ENCODE assay signal across 8 mouse cellular contexts in the genomic region with DNA sequence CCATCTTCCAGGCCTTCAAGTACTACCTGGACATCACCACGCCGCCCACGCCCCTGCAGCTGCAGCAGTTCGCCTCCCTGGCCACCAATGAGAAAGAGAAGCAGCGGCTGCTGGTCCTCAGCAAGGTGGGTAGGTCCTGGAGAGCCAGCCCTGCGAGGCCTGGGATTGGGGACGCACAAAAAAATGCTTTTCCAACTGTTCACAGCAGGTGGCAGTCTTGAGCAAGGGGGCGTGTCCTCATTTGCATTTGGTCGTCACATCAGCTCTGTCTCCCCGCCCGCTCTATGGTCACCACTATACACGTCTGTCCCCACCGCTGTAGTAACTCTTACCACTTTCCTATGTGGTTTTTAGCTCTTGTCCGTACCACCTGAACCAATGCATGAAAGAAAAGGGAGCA. TPM values are rescaled to one million over a fixed set of nuclear protein-coding genes. Genes with fewer than 3 reads are reported as not detected.
DNase-seq lines count a peak whose midpoint lies in the region; ATAC-seq lines count a peak whose summit lies in the region.

No protein-coding gene starts in this region.

- ATAC-seq in forebrain, embryonic 12.5 days (ENCODE audit: low FRiP score) = peak; percentile 58; the same call in 1 of the 2 replicates

- 18% methylated on average over 14 of the region's 14 CpGs for WGBS in forebrain, embryonic 12.5 days
- 15% methylated on average over 14 of the region's 14 CpGs for WGBS in hindbrain, embryonic 10.5 days
- WGBS in limb, embryonic 10.5 days = 10% methylated on average over 14 of the region's 14 CpGs
- 13% methylated on average over 14 of the region's 14 CpGs for WGBS in midbrain, embryonic 10.5 days

- no peaks in the 10 kb centered on the region for H3K36me3 ChIP-seq in forebrain, embryonic 12.5 days (replicated peaks)
- H3K36me3 ChIP-seq in hindbrain, embryonic 10.5 days = no peaks in the 10 kb centered on the region
- no peaks in the 10 kb centered on the region for H3K36me3 ChIP-seq in limb, embryonic 10.5 days
- no peaks in the 10 kb centered on the region for H3K36me3 ChIP-seq in midbrain, embryonic 10.5 days

- no peak overlapping the region for H3K27ac ChIP-seq in forebrain, embryonic 12.5 days
- no peak overlapping the region for H3K27ac ChIP-seq in hindbrain, embryonic 10.5 days
- no peak overlapping the region for H3K27ac ChIP-seq in limb, embryonic 10.5 days
- no peak overlapping the region for H3K27ac ChIP-seq in midbrain, embryonic 10.5 days (replicated peaks)

- peaks cover 12% of the 10 kb centered on the region for H3K27me3 ChIP-seq in forebrain, embryonic 12.5 days
- H3K27me3 ChIP-seq in hindbrain, embryonic 10.5 days (ENCODE audit: insufficient read depth, poor library complexity, severe bottlenecking) = peaks cover 14% of the 10 kb centered on the region
- peaks cover 16% of the 10 kb centered on the region; the same call in 1 of the 2 replicates for H3K27me3 ChIP-seq in limb, embryonic 10.5 days (ENCODE audit: low read depth, poor library complexity, severe bottlenecking)
- H3K27me3 ChIP-seq in midbrain, embryonic 10.5 days (ENCODE audit: low read depth, poor library complexity, severe bottlenecking) = peaks cover 14% of the 10 kb centered on the region; the same call in 1 of the 2 replicates

- peak overlapping the region; percentile 37; the same call in 1 of the 2 replicates for H3K4me2 ChIP-seq in forebrain, embryonic 12.5 days

- no peaks in the 10 kb centered on the region for H3K9me3 ChIP-seq in forebrain, embryonic 12.5 days
- no peaks in the 10 kb centered on the region for H3K9me3 ChIP-seq in hindbrain, embryonic 10.5 days
- no peaks in the 10 kb centered on the region for H3K9me3 ChIP-seq in limb, embryonic 10.5 days (replicated peaks)
- no peaks in the 10 kb centered on the region for H3K9me3 ChIP-seq in midbrain, embryonic 10.5 days (replicated peaks)

- intact Hi-C loops in heart, postnatal 25 days (cut with DNase I) = no loop called here

- 0 out of 2 replicates have a peak overlapping the region, but pooled peaks have one; percentile 16 for H3K4me3 ChIP-seq in forebrain, embryonic 12.5 days (replicated peaks)
- peak overlapping the region; percentile 29 for H3K4me3 ChIP-seq in hindbrain, embryonic 10.5 days
- peak overlapping the region; percentile 43 for H3K4me3 ChIP-seq in limb, embryonic 10.5 days
- H3K4me3 ChIP-seq in midbrain, embryonic 10.5 days = peak overlapping the region; percentile 43

- no peaks in the 10 kb centered on the region for H3K4me1 ChIP-seq in forebrain, embryonic 12.5 days
- H3K4me1 ChIP-seq in hindbrain, embryonic 10.5 days (replicated peaks) = 0 out of 2 replicates have a peak, but pooled peaks cover 4% of the 10 kb centered on the region
- peaks cover 9% of the 10 kb centered on the region for H3K4me1 ChIP-seq in limb, embryonic 10.5 days
- H3K4me1 ChIP-seq in midbrain, embryonic 10.5 days = 0 out of 2 replicates have a peak, but pooled peaks cover 4% of the 10 kb centered on the region

- peak; percentile 89 for DNase-seq in heart, adult 11 months
- no peak for DNase-seq in heart, postnatal 25 days (ENCODE audit: low spot score)
- peak; percentile 63 for DNase-seq in adrenal gland, postnatal 25 days
- DNase-seq in hindbrain, embryonic 10.5 days (ENCODE audit: low spot score) = peak; percentile 82
- peak; percentile 88 for DNase-seq in limb, embryonic 10.5 days (ENCODE audit: low spot score)
- DNase-seq in midbrain, embryonic 10.5 days (ENCODE audit: low spot score) = peak; percentile 81
- DNase-seq in spleen, postnatal 4 days (ENCODE audit: low spot score in 2 of 2) = peak; percentile 55 to 80

- no peak overlapping the region for H3K9ac ChIP-seq in forebrain, embryonic 12.5 days

RNA-seq across cellular contexts. Expression of a gene that starts 38.3 kb away (rescaled TPM):
- 10 to 100 TPM; 38.2 to 44.9 TPM for total RNA-seq in heart, postnatal 25 days (2021)
- 50.1 and 70.4 TPM in 2 replicates for total RNA-seq in adrenal gland, postnatal 25 days (2021)
- polyA plus RNA-seq in forebrain, embryonic 12.5 days (2016; fragmentation: Nextera tagmentation; extraction: Ambion mirVana) = 149 and 165 TPM in 2 replicates
- polyA plus RNA-seq in hindbrain, embryonic 10.5 days (2016; fragmentation: Nextera tagmentation; extraction: Ambion mirVana) = 103 and 117 TPM in 2 replicates
- 86.1 and 93.4 TPM in 2 replicates for polyA plus RNA-seq in limb, embryonic 10.5 days (2016; fragmentation: Nextera tagmentation; extraction: Ambion mirVana)
- 105 and 118 TPM in 2 replicates for polyA plus RNA-seq in midbrain, embryonic 10.5 days (2016; fragmentation: Nextera tagmentation; extraction: Ambion mirVana)
